Mouse (Mus musculus): ENCODE results near the gene Arhgap19. TPM values are rescaled to one million over a fixed set of nuclear protein-coding genes. Genes with fewer than 3 reads are reported as not detected.
A peak's percentile ranks its signal among the peaks of the same experiment; 100 is the strongest.

Arhgap19 gene
- total RNA-seq, 2 experiments from 2014 or later, result 3.2 to 3.8 TPM

DNA sequence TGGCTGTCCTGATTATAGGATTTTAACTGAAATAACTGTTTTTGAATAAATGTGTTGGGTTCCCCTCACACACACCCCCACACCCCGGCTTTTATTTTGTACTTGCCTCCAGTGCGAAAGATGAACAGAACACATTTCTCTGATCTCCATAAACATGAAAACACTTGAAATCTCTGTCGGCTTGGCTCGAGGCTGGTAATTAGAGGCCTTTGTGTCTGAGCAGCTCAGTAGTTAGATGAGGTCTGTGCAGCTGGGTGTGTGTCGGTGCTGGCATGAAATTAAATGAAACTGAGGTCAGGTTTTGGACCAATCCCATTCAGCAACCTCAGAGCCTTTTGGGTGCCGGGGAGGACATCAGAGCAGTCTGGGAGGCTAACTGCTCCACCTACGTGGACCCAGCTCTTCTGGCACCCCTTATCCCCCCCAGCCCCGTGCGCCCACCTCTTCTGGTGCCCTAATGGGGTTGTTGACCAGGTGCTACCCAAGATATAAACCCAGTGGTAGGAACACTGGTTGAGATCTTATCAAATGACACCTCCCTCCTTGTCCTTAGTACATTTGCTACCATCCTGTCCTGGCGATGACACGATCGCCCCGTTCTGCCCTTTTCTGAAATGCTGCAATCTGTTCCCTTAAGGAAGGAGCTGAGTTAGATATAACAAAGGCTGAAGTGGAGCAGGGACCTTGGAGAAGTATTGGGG, 30.8 kb upstream of the Arhgap19 start:
- no peak for DNase-seq (ENCODE audit: low spot score in 2 of 2)

DNA sequence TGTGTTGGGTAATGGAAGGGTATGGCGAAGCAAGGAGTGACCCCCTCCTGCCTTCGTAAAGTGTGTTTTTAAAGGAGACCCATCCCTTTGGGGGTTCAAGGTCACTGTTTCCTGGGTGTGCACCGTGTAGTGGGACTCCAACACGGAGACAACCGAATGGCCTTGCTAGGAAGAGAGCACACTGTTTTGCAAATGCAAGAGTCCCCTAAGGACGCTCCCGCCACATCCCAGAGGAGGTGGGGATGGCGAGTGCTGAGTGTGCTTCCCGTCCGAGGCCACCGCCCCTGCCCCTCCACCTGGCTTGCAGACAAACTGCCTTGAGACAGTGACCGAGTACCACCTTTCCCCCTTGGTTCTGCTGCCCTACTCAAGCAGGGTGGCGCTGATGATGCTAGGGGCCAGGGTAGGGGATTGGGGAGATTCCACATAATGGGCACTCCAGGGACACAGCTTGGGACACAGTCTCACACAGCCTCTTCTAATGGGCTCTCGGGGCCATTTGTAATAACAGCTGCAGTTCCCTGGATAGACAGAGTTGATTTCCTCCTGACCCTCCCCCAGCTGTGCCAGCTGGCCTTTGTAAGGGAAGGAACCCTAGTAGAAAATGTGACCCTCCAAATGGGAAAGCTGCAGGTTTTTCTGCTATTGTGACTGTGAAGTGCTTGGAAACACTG, 30.0 kb upstream of the Arhgap19 start:
- DNase-seq (ENCODE audit: low spot score in 2 of 2), result no peak

DNA sequence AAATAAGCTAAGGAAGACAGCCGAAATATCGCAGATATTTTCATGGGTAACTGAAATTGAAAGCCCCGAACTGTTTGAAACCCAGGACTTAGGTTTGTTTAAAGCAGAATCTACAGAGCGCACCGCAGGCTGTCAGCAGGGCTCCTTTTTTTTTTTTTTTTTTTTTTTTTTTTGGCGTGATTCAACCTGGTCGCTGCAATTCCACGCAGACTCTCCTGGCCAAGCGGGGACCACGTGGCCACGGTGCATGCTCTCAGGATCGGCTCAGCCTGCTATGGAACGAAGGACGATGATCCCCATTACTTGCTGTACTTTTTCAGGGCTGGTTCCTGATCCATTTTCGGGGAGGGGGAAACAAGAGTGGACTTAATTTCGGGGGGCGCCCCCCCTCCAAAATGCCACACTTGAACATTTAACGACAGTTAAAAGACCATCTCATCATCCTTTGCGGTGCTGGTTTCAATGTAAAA, 29.3 kb upstream of the Arhgap19 start:
- DNase-seq (ENCODE audit: low spot score in 2 of 2), result peak; percentile 26 to 48

DNA sequence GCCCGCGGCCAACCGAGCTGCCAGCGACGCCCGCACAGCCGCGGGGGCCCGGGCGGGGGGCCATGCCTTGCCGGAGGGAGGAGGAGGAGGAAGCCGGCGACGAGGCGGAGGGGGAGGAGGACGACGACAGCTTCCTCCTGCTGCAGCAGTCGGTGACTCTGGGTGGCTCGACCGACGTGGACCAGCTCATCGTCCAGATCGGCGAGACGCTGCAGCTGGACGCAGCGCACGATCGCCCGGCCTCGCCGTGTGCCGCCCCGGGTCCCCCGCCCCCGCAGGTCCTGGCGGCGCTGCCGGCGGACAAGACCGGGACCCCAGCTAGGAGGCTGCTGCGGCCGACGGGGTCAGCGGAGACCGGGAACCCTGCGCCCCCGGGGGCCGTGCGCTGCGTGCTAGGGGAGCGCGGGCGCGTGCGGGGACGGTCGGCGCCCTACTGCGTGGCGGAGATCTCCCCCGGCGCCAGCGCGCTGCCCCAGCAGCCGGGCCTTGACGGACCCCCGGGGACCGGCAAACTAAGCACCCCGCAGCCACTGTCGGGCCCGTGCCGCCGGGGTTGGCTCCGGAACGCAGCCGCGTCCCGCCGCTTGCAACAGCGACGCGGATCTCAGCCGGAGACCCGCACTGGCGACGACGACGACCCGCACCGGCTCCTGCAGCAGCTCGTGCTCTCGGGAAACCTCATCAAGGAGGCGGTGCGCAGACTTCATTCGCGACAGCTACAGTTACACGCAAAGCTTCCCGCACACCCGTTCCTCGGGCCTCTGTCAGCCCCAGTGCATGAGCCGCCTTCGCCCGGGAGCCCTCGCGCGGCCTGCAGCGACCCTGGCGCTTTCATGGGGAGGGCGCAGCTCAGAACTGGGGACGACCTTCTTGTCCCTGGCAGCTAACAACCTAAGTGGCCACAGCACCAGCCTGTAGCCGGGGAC, 28.5 kb upstream of the Arhgap19 start:
- DNase-seq (ENCODE audit: low spot score in 2 of 2), result peak; percentile 57 to 64

DNA sequence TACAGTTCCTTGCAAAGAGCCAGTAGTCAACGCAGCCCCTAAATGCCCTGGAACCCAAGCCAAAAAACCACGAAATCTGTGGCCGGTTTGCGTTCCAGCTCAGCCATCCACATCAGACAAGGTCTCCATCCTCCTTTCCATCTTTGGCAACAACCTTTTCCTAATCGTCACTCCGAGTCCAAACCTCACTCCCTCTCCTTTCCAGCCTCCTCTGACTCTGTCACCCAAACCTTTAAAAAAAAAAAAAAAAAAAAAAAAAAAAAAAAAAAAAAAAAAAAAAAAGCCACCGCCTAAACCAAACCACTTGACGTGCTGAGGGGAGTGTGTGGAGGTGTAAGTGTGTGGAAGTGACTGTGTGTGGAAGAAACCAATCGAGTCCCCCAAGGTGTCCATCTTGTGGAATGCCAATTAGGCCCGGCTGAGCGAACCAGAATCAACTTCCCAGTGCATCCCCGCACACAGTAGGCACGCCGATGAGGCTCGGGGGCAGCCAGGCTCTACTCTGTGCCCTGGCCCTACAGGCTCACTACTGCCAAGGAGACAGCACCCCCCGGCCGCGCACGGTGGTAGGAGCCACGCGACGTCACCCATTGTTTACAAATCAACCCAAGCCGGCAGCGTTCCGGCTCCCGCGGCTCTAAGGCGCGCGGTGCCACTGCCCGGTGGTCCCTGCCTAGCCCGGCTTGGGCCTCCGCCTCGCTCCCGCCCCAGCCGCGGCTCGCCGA, 27.7 kb upstream of the Arhgap19 start, which contains the start of gene Frat1:
TSS of gene Frat1 (plus strand) at position 590 of the 725 bp plus-strand sequence.
- DNase-seq (ENCODE audit: low spot score in 2 of 2), result peak; percentile 84 to 88

DNA sequence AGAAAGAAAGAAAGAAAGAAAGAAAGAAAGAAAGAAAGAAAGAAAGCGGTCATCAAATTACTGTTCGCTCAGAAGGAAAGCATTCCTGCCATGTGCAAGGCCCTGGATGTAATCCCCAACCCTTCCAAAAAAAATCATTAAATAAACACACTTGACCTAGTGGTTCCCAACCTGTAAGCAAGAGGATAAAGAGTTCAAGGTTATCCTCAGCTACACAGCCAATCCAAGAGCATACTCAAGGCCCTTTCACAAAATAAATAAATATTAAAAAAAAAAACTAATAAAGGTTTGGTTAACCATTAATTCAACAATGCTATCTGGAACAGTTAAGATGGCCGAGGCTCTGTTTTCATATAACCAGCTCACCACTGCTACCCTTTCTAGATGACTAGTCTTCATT, 27.1 kb upstream of the Arhgap19 start:
- no peak for DNase-seq (ENCODE audit: low spot score in 2 of 2)

DNA sequence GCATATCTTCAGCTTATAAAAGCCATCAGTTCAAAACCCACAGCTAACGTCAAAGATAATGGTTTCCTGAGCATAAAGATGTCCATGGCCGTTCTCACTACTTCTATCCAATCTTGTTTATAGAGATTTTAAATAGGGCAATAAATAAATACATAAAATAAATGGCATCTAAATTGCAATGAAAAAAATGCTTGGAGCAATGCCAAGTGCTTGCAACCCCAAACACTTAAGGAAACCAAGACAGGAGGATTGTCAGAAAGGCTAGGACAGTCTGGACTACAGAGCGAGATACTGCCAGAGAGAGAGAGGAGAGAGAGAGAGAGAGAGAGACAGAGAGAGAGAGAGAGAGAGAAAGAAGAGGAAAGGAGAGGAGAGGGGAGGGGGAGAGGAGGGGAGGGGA, 24.7 kb upstream of the Arhgap19 start:
- DNase-seq (ENCODE audit: low spot score in 2 of 2), result no peak

DNA sequence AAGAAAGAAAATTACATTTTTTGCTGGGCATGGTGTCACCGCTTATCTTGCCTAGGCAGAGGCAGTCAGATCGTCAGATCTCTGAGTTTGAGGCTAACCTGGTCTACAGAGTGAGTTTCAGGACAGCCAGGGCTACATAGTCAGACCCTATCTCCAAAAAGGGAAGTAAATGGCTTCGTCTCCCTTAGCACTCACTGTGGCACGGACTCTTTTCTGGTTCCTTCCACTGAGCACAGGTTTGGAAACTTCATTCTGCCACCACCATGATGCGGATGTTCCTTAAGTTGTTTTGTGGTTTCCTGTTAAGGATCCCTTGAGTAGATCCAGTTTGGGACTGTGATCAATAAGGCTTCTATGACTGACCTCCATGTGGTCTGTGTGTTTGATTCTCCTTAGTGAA, 23.1 kb upstream of the Arhgap19 start:
- DNase-seq (ENCODE audit: low spot score in 2 of 2), result no peak

DNA sequence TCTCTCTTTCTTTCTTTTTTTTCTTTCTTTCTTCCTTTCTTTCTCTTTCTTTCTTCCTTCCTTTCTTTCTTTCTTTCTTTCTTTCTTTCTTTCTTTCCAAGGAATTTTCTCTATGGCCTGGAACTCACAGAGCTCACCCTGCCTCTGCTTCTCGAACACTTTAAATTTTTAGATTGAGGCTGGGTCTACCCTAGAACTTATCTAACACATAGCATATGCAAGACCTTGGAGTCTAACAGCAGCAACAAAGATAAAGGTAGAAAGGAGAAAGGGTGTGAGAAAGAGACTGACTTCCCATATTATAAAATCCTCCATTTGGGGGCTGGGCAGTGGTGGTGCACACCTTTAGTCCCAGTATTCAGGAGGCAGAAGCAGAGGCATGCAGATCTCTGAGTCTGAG, 20.7 kb upstream of the Arhgap19 start:
- no peak for DNase-seq (ENCODE audit: low spot score in 2 of 2)

DNA sequence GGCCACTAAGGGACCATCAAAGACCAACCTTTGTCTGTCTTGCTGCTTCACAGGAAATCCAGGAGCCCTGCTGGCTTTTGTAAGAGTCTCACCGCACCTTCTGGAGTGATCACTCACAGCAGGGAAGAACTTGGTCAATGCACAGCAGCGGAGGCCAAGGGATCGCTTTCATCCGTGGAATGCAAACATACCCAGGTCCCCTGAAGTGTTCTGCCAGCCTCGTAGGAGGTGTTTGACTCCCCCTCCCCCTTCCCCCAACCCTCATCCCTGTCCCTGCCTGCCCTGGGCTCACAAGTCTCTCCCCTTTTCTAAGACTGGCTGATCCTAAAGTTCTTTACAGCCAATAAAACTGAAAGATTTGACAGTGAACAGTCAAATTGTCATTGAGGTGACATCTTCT, 19.6 kb upstream of the Arhgap19 start:
- no peak for DNase-seq (ENCODE audit: low spot score in 2 of 2)

DNA sequence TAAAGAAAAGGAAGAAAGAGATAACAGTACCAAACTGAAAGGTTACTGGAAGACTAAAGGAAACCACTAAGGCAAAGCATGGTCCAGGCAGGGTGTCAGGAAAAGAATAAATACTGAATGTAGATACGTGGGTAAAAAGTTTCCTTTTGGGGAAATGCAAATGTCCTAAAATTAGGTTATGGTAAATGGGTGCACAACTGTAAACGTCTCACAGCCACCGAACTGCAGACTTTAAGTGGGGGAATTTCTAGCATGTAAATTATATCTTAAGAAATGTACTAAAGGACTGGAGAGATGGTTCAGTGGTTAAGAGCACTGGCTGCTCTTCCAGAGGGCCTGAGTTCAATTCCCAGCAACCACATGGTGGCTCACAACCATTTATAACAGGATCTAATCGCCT, 16.9 kb upstream of the Arhgap19 start:
- DNase-seq (ENCODE audit: low spot score in 2 of 2), result no peak

DNA sequence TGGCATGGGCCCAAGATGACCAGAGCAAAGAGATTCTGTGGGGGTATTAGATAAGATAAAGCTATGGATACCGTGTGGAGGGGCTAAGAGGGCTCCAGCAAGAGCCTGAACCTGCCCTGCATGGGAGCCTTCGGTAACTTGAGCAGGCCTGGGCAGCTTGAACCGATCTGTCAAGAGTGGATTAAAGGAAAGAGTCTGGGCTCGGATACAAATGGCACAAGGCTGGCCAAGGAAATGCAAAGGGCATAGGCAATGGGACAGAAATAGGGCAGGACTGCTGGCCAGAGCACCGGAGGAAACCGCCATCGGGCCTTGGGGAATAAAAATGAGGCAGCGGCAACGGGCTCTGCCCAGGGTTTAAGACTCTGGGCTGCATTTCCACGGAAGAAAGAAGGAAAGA, 15.5 kb upstream of the Arhgap19 start:
- DNase-seq (ENCODE audit: low spot score in 2 of 2), result no peak

DNA sequence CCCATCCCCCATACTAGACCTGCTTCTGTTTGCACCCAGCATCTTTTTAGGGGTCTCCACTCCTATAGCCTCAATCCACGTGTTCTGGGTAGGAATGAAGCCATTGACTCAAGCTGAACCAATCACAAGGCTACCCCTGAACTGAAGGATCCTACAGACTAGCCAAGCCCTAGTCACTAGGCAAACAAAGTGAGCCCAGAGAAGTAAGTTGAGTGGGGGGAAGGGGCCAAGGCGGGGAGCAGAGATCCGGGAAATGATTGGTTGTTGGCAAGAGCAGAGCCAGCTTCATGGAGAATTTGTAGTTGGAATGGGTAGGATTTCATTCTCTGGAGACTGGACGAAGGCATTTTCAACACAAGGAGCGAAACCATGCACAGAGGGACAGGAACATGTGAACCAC, 15.1 kb upstream of the Arhgap19 start:
- DNase-seq (ENCODE audit: low spot score in 2 of 2), result no peak

DNA sequence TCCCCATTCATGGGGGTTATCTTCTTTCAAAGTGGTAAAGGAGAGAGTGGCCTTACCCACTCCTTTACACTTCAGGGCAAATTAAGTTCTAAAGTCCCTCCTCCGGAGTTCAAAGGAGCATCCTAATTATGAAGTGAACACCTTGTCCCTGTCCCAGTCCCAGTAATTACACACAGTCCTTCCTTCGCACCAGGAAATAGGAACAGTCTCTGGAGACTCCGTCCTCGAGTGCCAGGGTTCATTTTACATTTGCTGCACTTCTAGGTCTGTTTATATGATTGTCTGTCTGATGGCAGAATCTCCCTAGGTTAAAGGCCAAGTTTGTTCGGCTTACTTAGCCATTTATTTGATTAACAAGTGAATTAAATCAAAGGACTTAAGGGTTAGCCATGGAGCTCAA, 14.6 kb upstream of the Arhgap19 start:
- DNase-seq (ENCODE audit: low spot score in 2 of 2), result no peak

DNA sequence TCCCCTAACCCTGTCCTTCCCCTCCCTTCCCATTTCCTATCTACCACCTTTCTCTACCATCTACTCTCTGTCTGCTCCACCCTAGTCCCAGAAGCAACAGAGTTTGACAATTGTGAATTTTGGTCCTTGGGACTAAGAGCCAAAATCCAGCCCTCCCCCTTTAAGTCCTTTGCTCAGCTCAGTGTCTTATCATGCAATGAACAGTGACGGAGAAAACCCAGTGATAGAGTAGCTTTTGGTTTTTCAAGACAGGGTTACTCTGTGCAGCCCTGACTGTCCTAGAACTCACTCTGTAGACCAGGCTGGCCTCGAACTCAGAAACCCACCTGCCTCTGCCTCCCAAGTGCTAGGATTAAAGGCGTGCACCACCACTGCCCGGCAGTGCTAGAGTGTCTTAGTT, 11.5 kb upstream of the Arhgap19 start:
- DNase-seq (ENCODE audit: low spot score in 2 of 2), result no peak

DNA sequence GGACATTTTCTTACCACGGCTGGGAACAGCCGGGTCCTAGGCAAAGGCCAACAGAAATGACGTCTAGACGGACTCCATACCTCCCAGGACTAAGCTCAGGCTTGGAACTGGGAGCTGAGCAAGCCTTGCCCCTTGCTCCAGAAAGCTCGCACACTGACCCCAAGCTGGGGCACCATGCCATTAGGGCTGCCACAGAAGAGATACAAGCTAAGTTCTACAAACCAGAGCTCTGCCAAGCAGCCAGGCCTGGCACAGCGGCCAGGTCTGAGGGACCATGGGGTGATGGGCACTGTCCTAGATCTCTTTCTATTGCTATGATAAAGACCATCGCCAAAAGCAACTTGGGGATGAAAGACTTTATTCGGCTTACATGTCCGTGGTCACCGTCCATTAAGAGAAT, 10.7 kb upstream of the Arhgap19 start:
- no peak for DNase-seq (ENCODE audit: low spot score in 2 of 2)

DNA sequence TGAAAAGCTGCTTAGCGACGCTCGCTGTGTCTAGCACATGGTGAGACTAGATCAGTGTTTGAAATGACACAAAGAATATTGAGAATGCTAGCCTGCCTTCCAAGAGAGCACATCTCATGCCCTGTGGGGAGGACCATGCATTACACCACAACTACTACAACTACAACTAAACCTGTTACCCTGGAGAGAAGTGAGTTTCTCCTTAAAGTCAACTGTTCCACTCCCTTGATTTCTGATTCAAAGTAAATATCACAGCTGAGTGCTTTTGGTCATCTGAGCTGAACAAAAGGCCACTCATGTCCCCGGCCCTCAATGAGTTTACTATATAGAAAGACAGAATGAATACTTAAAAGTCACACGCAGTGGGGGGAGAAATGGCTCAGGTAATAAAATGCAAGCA, 8.2 kb upstream of the Arhgap19 start:
- no peak for DNase-seq (ENCODE audit: low spot score in 2 of 2)

DNA sequence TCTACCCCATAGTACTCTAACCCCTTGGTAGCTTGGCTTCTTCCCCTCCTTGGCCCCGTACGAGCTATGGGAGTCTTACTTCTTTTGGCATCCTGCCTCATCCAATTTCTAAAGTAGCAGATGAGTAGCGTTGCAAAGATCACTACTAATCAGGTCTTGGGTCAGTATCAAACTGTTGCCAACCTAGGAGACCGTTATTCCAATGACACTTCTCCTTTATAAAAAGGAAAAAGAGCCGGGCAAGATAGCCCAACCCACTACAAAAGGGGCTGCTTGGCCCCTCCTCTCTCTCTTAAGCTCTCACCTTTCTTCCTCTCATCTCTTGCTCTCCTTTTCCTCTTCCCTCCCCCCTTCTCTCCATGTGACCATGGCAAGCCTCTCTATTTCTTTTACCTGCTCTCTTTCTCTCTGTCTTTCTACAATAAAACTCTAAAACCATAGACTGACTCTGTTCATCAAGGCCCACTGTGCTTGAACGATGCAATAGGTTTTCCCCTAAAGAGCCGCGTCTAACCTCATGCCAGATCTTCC, 6.3 kb upstream of the Arhgap19 start:
- no peak for DNase-seq (ENCODE audit: low spot score in 2 of 2)

DNA sequence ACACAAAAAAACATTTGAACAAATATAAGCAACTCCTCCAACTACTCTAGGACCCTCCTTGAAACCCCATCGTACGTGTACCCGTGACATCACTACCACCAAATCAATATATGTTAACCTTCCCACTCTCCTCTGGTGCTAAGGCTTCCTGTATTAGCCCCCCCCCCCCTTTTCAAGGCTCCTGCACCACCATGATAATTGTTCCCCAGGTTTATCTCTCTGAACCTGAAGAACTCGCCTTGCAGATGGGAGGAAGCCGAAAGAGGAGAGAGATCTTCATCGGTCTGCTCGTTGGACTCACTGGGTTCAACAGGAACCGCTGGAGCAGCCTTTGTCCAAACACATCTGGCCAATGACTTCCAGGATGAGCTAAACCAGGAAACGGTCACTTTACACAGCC, 5.7 kb upstream of the Arhgap19 start:
- no peak for DNase-seq (ENCODE audit: low spot score in 2 of 2)

DNA sequence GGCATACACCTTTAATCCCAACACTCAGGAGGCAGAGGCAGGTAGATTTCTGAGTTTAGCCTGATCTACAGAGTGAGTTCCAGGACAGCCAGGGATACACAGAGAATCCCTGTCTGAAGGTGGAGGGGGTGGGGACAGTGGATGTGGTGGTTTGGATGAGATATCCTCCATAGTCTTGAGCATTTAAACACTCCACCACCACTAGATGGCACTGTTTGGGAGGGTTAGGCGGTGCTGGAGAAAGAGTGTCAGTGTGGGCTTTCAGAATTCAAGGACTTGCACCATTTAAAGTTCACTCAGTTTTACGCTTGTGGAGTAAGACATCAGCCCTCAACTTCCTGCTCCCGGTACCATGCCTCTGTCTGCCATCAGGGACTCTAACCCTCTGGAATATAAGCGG, 4.0 kb upstream of the Arhgap19 start:
- DNase-seq (ENCODE audit: low spot score in 2 of 2), result no peak

DNA sequence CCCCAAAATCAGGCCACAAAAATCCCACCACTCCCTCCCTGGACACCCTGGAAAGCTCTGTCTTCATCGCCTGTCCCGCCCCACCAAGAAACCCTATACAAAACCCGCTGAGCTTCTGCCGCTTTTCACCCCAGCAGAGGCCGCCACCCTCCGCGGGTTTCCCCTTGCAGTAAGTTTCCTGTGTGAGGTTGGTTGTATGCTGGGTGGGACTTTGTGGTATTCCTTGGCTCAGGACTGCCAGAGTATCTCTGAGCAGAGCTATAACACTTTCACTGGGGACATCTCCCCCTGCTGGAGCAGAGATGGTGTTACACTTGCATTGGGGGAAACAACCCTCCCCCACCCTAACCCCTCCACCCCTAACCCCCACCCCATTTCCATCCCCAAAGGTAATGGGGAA, 1.5 kb upstream of the Arhgap19 start:
- DNase-seq (ENCODE audit: low spot score in 2 of 2), result no peak

All from left cerebral cortex, adult 18-20 months (tissue).